Mouse (Mus musculus): ENCODE measurements around the gene Tmem189. TPM values are rescaled to one million over a fixed set of nuclear protein-coding genes. Genes with fewer than 3 reads are reported as not detected.

Gene Tmem189
- total RNA-seq, 2 experiments from 2014 or later = 42.3 to 43.0 TPM

DNA sequence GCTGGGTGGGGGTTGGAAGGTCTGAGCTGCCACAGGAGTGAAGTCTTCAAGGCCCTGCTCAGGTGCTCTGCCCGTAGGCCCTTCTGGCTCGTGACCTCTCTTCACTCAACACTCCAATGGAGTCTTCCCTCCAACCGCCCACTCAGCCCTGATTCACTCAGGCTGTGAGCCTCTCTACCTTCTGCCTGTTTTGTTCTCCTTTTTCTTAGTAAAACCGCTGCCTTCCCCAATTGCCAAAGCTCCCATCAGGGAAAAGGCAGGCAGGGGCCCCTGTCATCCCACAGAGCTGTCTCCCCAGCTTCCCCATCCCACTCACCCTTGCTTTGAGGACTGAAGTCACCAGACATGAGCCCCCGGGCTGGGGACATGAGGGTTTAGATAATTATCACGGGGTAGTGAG, 25.4 kb upstream of the Tmem189 start:
- DNase-seq (ENCODE audit: extremely low spot score in 1 of 2, low spot score in 2 of 2) = peak; percentile 18 to 31
- no peak overlapping the region for H3K27ac ChIP-seq
- intact Hi-C loops (cut with DNase I) = no loop called here

DNA sequence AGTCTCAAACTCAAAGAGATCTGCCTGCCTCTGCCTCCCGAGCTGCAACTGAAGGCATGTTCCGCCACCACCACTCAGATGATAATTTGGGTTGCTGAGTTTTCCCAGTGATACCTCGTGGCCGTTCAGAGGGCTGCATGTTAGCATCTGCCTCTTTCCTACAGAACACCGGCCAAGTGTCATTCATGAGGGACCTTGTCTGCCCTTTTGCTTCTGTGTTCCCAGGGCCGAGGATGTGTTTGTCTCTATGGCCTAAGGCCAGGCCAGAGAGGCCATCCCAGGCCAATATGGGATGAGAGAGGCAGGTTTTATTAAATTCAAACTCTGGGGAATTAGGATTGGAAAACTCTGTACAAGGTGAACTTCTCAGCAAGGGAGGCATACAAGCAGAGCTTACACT, 24.7 kb upstream of the Tmem189 start:
- no peak for TF ChIP-seq CTCF (IDR thresholded peaks at IDR 0.05)
- DNase-seq (ENCODE audit: extremely low spot score in 1 of 2, low spot score in 2 of 2) = no peak
- H3K4me3 ChIP-seq = no peak overlapping the region
- intact Hi-C loops (cut with DNase I) = no loop called here
- no peak overlapping the region for H3K27ac ChIP-seq

More for the DNA sequence above, 25.4 kb upstream of the Tmem189 start:
- no peak overlapping the region for H3K4me3 ChIP-seq
- no peak for TF ChIP-seq CTCF (IDR thresholded peaks at IDR 0.05)

DNA sequence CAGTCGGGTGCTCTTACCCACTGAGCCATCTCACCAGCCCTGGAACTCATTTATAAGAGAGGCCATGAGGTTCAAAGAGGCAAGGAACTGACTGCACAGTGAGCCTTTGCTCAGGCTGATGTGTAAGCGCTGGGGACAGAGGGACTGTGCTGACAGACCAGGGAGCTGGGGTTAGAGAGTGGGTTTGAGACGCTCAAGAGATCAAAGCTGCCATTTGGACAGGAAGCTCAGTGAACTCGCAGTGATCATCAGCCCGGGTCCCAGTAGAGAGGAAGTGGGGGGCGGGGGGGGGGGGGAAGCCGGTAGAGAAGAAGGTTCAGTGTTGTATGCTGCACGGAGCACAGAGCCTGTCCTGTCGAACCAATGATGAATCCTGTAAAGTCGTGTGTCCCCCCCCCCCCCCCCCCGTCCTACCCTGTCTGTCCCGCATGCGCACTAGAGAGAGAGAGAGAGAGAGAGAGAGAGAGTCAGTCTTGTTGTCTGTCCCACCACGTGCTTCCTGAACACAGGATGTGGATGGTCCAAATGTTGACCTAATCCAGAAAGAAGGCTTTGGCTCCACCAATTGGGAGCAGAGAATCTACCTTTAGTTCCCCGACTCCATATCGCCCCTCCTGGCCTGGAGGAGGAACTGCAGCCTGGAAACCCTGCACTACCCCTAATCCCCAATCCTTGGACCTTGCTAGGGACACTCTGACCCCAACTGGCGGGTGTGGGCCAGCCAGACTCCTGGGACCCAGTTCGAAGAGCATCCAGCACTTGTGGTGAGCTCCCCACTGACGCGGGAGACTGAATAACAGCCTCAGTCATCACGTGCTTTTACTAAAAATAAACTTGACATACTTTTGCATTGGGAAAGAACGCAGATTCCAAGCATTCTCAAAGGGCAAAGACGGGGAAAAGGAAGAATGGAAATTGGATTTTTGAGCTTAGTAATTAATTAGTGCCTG, 23.5 kb upstream of the Tmem189 start:
- Histone ChIP-seq H3K27ac (no peak overlapping the region), H3K4me3 (no peak overlapping the region)
- intact Hi-C loops (cut with DNase I) = no loop called here
- no peak for DNase-seq (ENCODE audit: extremely low spot score in 1 of 2, low spot score in 2 of 2)
- TF ChIP-seq CTCF (IDR thresholded peaks at IDR 0.05) = peak; percentile 53

DNA sequence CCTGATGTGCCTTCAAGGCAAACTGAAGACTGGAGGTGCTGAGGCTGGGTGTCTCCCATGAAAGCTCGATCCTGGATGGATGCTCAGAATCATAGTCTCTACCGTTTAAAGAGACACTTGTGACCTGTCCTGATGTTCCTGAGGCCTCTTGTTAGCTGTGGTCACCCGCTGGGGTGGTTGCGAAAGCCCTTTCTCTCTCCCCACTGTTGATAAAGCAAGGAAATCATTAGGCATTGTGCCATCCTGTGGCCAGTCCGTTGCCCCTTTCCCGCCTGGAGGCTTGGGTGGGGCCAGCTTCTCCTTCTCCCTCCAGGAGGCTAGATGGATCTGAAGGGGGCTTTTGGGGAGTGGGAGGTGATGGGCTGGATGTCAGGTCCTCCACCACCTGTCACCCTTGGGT, 21.0 kb upstream of the Tmem189 start:
- intact Hi-C loops (cut with DNase I) = no loop called here
- no peak for DNase-seq (ENCODE audit: extremely low spot score in 1 of 2, low spot score in 2 of 2)
- TF ChIP-seq CTCF (IDR thresholded peaks at IDR 0.05) = no peak

DNA sequence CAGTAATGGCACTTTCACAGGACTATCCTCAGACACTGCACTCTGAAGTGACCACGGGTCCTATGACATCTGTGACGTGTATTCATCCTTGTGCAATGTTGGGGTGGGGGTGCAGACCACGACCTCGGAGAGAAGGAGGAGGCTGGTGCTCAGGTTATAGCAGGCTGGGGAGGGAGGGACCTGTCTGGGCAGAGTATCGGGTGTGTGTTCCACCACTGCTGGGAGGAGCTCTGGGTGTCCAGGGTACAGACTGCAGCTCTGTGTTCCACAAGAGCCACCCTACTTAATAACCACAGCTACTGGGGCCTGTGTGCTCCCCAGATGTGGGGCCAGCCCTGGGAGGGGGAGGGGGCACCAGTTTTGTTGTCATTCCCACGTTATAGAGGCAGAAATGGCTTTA, 20.3 kb upstream of the Tmem189 start:
- Histone ChIP-seq H3K4me3 (no peak overlapping the region), H3K27ac (no peak overlapping the region)
- DNase-seq (ENCODE audit: extremely low spot score in 1 of 2, low spot score in 2 of 2) = no peak
- no peak for TF ChIP-seq CTCF (IDR thresholded peaks at IDR 0.05)
- intact Hi-C loops (cut with DNase I) = no loop called here

More for the DNA sequence above, 21.0 kb upstream of the Tmem189 start:
- no peak overlapping the region for H3K27ac ChIP-seq
- no peak overlapping the region for H3K4me3 ChIP-seq

GRCm38 (mm10) chr2:167708373-167708772, 18.8 kb upstream of the Tmem189 start:
- Histone ChIP-seq H3K4me3 (no peak overlapping the region), H3K27ac (no peak overlapping the region)
- intact Hi-C loops (cut with DNase I) = no loop called here
- DNase-seq (ENCODE audit: extremely low spot score in 1 of 2, low spot score in 2 of 2) = no peak
- TF ChIP-seq CTCF (IDR thresholded peaks at IDR 0.05) = no peak

DNA sequence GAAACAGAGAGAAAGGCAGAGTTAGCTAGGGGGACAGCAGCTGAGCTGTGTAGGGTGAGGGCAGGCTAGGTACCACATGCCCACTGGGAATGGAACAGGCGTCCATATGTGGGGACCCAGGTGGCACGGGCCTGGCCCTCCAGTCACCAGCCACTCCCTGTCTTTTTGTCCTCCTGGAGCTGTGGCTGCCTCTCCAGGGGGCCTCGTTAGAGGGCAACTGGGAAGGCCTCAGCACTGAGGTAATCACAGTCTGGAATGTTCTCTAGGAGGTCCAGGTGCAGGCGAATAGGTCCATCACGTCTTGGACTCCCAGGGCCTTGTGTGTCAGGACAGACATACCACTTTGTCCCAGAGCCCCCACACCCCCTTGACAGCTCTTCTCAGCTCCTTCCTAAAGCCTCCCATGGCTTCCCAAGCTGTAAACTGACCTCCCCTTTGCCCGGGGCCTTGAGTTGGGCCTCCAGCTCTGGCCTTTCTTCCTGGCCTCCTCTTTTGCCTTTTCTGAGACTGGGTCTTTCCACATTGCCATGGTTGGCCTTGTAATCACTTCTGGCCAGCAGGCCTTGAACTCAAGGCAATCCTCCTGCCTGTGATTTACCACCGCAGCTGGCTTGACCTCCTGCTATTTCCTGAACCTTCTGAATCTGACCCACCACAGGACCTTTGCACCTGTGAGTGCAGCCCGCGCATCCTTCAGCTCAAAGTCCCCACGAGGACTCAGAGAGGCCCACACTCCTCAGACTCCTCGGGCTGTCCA, 16.7 kb upstream of the Tmem189 start:
- H3K4me3 ChIP-seq = no peak overlapping the region
- intact Hi-C loops (cut with DNase I) = no loop called here
- DNase-seq (ENCODE audit: extremely low spot score in 1 of 2, low spot score in 2 of 2) = no peak
- no peak for TF ChIP-seq CTCF (IDR thresholded peaks at IDR 0.05)
- H3K27ac ChIP-seq = no peak overlapping the region

DNA sequence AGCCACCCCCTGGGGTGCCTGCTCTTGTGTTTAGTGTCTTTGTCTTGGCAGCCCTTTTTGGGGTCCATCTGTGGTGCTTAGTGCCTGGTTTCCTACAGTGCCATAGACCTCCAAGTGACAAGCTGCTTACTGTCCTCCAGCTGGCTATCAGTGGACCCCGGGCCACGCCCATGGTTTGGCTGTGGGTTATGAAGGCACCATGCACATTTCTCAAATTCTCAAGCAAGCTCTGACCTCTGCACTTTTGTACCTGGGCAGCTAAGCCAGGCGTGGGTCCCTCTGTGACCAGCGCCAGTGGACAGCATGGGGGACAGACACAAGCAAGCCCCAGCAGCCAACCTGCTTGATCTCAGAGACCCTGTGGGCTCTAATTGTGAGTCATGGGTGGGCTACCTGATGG, 14.8 kb upstream of the Tmem189 start:
- H3K4me3 ChIP-seq = no peak overlapping the region
- H3K27ac ChIP-seq = no peak overlapping the region
- intact Hi-C loops (cut with DNase I) = no loop called here
- no peak for DNase-seq (ENCODE audit: extremely low spot score in 1 of 2, low spot score in 2 of 2)
- TF ChIP-seq CTCF (IDR thresholded peaks at IDR 0.05) = no peak

DNA sequence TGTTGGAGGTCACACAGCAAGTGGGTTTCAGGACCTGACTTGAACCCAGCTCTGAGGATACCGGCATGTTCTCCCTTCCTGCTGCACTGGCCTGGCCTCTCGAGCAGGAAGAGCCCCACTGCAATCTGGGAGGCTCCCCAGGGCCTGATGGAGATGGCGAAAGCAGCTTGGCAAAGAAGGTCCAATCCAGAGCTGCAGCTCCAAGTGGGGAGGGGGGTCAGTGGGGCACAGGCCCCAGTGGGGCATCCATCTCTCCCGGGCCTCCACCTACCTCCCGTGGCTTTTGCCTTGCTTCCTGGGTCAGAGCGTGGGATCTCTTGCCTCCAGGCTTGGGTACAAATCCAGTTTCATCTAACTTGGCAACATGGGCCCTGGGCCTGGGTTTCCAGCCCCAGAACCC, 12.5 kb upstream of the Tmem189 start:
- Histone ChIP-seq H3K4me3 (no peak overlapping the region), H3K27ac (no peak overlapping the region)
- intact Hi-C loops (cut with DNase I) = no loop called here
- no peak for DNase-seq (ENCODE audit: extremely low spot score in 1 of 2, low spot score in 2 of 2)
- no peak for TF ChIP-seq CTCF (IDR thresholded peaks at IDR 0.05)

- Histone ChIP-seq H3K4me3 (no peak overlapping the region), H3K27ac (no peak overlapping the region)
- no peak for TF ChIP-seq CTCF (IDR thresholded peaks at IDR 0.05)
- intact Hi-C loops (cut with DNase I) = no loop called here
- no peak for DNase-seq (ENCODE audit: extremely low spot score in 1 of 2, low spot score in 2 of 2)
These were observed 11.8 kb upstream of the Tmem189 start for GRCm38 (mm10) chr2:167701472-167701871.

GRCm38 (mm10) chr2:167700018-167700417, 10.4 kb upstream of the Tmem189 start:
- intact Hi-C loops (cut with DNase I) = no loop called here
- no peak for TF ChIP-seq CTCF (IDR thresholded peaks at IDR 0.05)
- DNase-seq (ENCODE audit: extremely low spot score in 1 of 2, low spot score in 2 of 2) = no peak

GRCm38 (mm10) chr2:167697902-167698301, 8.3 kb upstream of the Tmem189 start:
- TF ChIP-seq CTCF (IDR thresholded peaks at IDR 0.05) = no peak
- DNase-seq (ENCODE audit: extremely low spot score in 1 of 2, low spot score in 2 of 2) = no peak
- H3K4me3 ChIP-seq = no peak overlapping the region
- no peak overlapping the region for H3K27ac ChIP-seq
- intact Hi-C loops (cut with DNase I) = no loop called here

More at GRCm38 (mm10) chr2:167700018-167700417, 10.4 kb upstream of the Tmem189 start:
- H3K4me3 ChIP-seq = no peak overlapping the region
- H3K27ac ChIP-seq = no peak overlapping the region

Measured in left cerebral cortex, adult 2 months (tissue).